Mouse (Mus musculus) E14TG2a.4 (cell line): ENCODE measurements around the gene Ccdc97.

Source experiments
- CTCF ChIP-seq: conservative IDR thresholded peaks from 2 replicates; pipeline ENCODE4 v1.5.1; 2014; ENCODE audit warnings: low read length
- NANOG ChIP-seq: IDR thresholded peaks from 2 replicates; pipeline ENCODE4 v1.6.1; 2014; ENCODE audit warnings: borderline replicate concordance, low read length, mixed read lengths
- POU5F1 ChIP-seq: IDR thresholded peaks from 2 replicates; pipeline ENCODE4 v1.6.1; 2014; ENCODE audit warnings: low read length, borderline replicate concordance

DNA sequence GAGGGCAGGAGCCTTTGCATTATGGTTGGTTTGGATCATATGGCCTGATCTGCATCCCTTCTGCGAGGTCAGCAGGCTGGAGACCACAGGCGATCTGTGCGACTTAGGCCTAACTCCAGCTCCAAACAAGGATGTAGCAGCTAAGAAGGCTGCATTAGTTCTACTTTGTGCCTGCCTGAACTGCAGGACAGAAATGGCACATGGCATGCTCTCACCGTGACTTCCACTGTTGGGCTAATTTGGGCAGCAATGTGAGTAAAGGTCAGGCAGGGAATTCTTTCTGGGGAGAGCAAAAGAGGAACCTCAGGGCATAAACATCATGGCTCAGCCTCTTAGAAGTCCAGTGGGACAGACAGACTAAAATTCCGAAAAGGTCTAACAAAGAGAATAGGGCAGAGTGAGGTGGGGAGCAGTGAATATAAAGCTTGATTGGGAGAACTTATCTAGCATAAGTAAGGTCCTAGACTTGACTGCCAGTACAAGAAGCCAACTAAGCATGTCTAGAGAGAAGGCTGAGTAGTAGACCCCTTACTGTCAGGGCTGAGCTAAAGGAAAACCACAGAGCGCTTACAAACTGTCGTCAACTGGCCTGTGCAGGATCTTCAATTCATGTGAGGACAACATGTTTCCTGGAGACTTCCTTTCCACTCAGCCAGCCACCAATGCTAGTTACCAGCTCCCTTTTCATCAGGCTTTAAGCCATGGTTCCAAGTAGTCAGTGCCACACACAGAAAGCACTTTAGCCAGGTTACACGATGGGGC, 12.6 kb upstream of the Ccdc97 start:
- TF ChIP-seq CTCF (no peak), POU5F1 (no peak), NANOG (no peak)
